ENCODE assay signal across 11 mouse cellular contexts in genomic region chr11:73020953-73021800, GRCm38 (mm10). TPM values are rescaled to one million over a fixed set of nuclear protein-coding genes. Genes with fewer than 3 reads are reported as not detected.
A peak's percentile ranks its signal among the peaks of the same experiment; 100 is the strongest.
DNase-seq lines count a peak whose midpoint lies in the region; TF ChIP-seq lines count a peak whose summit lies in the region.
"Had no signal": no experiment of that assay in that cellular context is flagged by ENCODE, and none has a peak within 500 bp of the region (broad histone marks: within the 10 kb centered on the region; RNA-seq: fewer than 3 reads in every experiment).

No protein-coding gene starts in this region.

- no peak for TF ChIP-seq CTCF in layer of hippocampus, adult 2 months (conservative IDR thresholded peaks at IDR 0.05)

- H3K27ac ChIP-seq in layer of hippocampus, adult 2 months = peak overlapping the region; percentile 98

- peak; percentile 80 to 86 for DNase-seq in adrenal gland, adult (ENCODE audit: inconsistent age in 2 of 2, low spot score in 1 of 2)
- no peak for DNase-seq in adrenal gland, postnatal 4 days (ENCODE audit: low spot score in 2 of 2)
- DNase-seq in layer of hippocampus, adult 2 months (ENCODE audit: low spot score in 2 of 2) = no peak
- no peak for DNase-seq in layer of hippocampus, adult 9-11 months
- DNase-seq in right cerebral cortex, adult 2 months (ENCODE audit: low spot score in 2 of 2) = peak; percentile 60 to 65
- no peak for DNase-seq in right cerebral cortex, postnatal 10 days (ENCODE audit: low spot score in 2 of 2)
- no peak for DNase-seq in lung, postnatal 36 days
- DNase-seq in urinary bladder, postnatal 4 days (ENCODE audit: low spot score in 2 of 2) = no peak
- DNase-seq: heart, adult 18-20 months; heart, postnatal 14 days; kidney, postnatal 36 days had no signal

- H3K4me3 ChIP-seq in layer of hippocampus, adult 2 months = peak overlapping the region; percentile 96

RNA-seq across cellular contexts. Expression of gene Camkk1, which starts 2.4 kb away (rescaled TPM):
- 1 to 10 TPM; 2.5 to 2.6 TPM for total RNA-seq in adrenal gland, postnatal 4 days (2021)
- total RNA-seq in layer of hippocampus, adult 2 months (2021) = 100 to 1,000 TPM; 173 to 177 TPM

RNA-seq across cellular contexts. Expression of gene P2rx1, which starts 22.3 kb away (rescaled TPM):
- 1 to 10 TPM; 1.3 to 3.2 TPM for total RNA-seq in adrenal gland, postnatal 4 days (2021)
- under 1 TPM; 0.15 to 0.44 TPM for total RNA-seq in layer of hippocampus, adult 2 months (2021)

RNA-seq across cellular contexts. Expression of gene Ncbp3, which starts 26.4 kb away (rescaled TPM):
- total RNA-seq in adrenal gland, postnatal 4 days (2021) = 10 to 100 TPM; 15.2 to 17.2 TPM
- 10 to 100 TPM; 10.6 to 11.8 TPM for total RNA-seq in layer of hippocampus, adult 2 months (2021)

Comparison
In these comparisons a context has a peak if more than half of its experiments do, and no peak if none do; other contexts are left out.
1. DNase-seq: peak in adrenal gland, adult (2 of 2) and right cerebral cortex, adult 2 months (2 of 2); none in adrenal gland, postnatal 4 days (0 of 2), layer of hippocampus, adult 2 months (0 of 2), layer of hippocampus, adult 9-11 months (single experiment), right cerebral cortex, postnatal 10 days (0 of 2), lung, postnatal 36 days (single experiment) and urinary bladder, postnatal 4 days (0 of 2).
2. RNA of gene Camkk1, which starts 2.4 kb away (total RNA-seq): 173 to 177 TPM in layer of hippocampus, adult 2 months; 2.5 to 2.6 TPM in adrenal gland, postnatal 4 days; every median in the first group is over 10 times any median in the second.